In the genomic region with DNA sequence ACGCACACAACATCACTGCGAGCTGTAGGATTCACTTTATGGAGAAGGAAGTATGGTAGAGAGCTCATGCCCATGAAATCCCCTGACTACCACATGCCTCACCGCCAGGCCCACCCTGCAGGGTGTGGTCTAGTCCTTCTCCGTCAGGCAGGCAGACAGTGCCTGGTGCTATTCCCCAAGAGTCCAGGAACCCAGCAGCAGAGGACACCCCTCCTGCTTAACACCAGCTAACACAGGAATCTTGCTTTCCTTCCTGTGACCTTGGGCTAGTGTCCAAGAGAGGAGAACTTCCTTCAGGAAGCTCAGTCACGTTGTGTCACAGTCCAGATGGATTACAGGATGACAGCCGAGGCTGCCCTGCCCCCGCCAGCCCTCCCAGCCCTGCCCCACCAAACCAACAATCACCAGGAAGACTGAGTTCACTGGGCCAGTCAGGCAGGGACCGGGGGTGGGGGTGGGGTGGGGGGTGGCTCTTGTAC, we compare ENCODE assay signal across 9 mouse cellular contexts. TPM values are rescaled to one million over a fixed set of nuclear protein-coding genes. Genes with fewer than 3 reads are reported as not detected.
A peak's percentile ranks its signal among the peaks of the same experiment; 100 is the strongest.
DNase-seq lines count a peak whose midpoint lies in the region; ATAC-seq and TF ChIP-seq lines count a peak whose summit lies in the region.
"Had no signal": no experiment of that assay in that cellular context is flagged by ENCODE, and none has a peak within 500 bp of the region (broad histone marks: within the 10 kb centered on the region; RNA-seq: fewer than 3 reads in every experiment).

No protein-coding gene starts in this region.

- H3K9me3 ChIP-seq in intestine, embryonic 15.5 days = no peaks in the 10 kb centered on the region
- no peaks in the 10 kb centered on the region for H3K9me3 ChIP-seq in liver, embryonic 14.5 days (ENCODE audit: control insufficient read depth, low read length)
- no peaks in the 10 kb centered on the region for H3K9me3 ChIP-seq in midbrain, embryonic 14.5 days (ENCODE audit: control insufficient read depth, low read length)
- no peaks in the 10 kb centered on the region for H3K9me3 ChIP-seq in hindbrain, embryonic 10.5 days
- H3K9me3 ChIP-seq: hindbrain, embryonic 12.5 days had no signal

- H3K4me1 ChIP-seq in brown adipose tissue, adult 24 weeks (ENCODE audit: control insufficient read depth, insufficient read depth, insufficient read length, low read length) = peaks cover 11% of the 10 kb centered on the region; the same call in 1 of the 2 replicates
- H3K4me1 ChIP-seq in intestine, embryonic 15.5 days (replicated peaks) = 0 out of 2 replicates have a peak, but pooled peaks cover 12% of the 10 kb centered on the region
- H3K4me1 ChIP-seq in liver, embryonic 14.5 days (replicated peaks; ENCODE audit: control insufficient read depth in 2 of 2, insufficient read depth in 2 of 2, low read length in 1 of 2) = peaks cover 0 to 6% of the 10 kb centered on the region in 2 experiments; a peak in 2 of 4 replicates
- H3K4me1 ChIP-seq in midbrain, embryonic 14.5 days (ENCODE audit: control insufficient read depth, insufficient read depth, low read length) = no peaks in the 10 kb centered on the region
- H3K4me1 ChIP-seq in hindbrain, embryonic 10.5 days (replicated peaks) = peaks cover 11% of the 10 kb centered on the region

- no peak overlapping the region for H3K4me3 ChIP-seq in brown adipose tissue, adult 24 weeks (ENCODE audit: insufficient read depth, low read depth, low read length)
- no peak overlapping the region for H3K4me3 ChIP-seq in intestine, embryonic 15.5 days (replicated peaks)
- no peak overlapping the region for H3K4me3 ChIP-seq in liver, embryonic 14.5 days (ENCODE audit: insufficient read depth in 1 of 2, low read depth in 2 of 2, low read length in 2 of 2)
- H3K4me3 ChIP-seq in midbrain, embryonic 14.5 days (replicated peaks; ENCODE audit: low read depth, low read length) = no peak overlapping the region
- H3K4me3 ChIP-seq in hindbrain, embryonic 10.5 days = no peak overlapping the region
- H3K4me3 ChIP-seq: hindbrain, embryonic 12.5 days had no signal

- TF ChIP-seq EP300 in liver, embryonic 14.5 days (IDR thresholded peaks at IDR 0.05; ENCODE audit: low read depth) = no peak

- ATAC-seq in intestine, embryonic 15.5 days = peak; percentile 92
- peak; percentile 68 for ATAC-seq in liver, embryonic 14.5 days (ENCODE audit: insufficient read depth)
- no peak for ATAC-seq in midbrain, embryonic 14.5 days (ENCODE audit: low FRiP score, low TSS enrichment)
- no peak for ATAC-seq in CD4-positive, CD25-positive, alpha-beta regulatory T cell, adult 4 months

- peak overlapping the region; percentile 91 for H3K27ac ChIP-seq in brown adipose tissue, adult 24 weeks (replicated peaks; ENCODE audit: low read depth, low read length)
- peak overlapping the region; percentile 77 for H3K27ac ChIP-seq in intestine, embryonic 15.5 days
- no peak overlapping the region for H3K27ac ChIP-seq in liver, embryonic 14.5 days
- no peak overlapping the region for H3K27ac ChIP-seq in midbrain, embryonic 14.5 days (replicated peaks; ENCODE audit: low read depth, low read length)
- H3K27ac ChIP-seq in hindbrain, embryonic 10.5 days = no peak overlapping the region
- H3K27ac ChIP-seq: hindbrain, embryonic 12.5 days had no signal

- no peak for TF ChIP-seq CTCF in liver, embryonic 14.5 days (IDR thresholded peaks at IDR 0.05; ENCODE audit: low read depth)

- peak; percentile 25 for DNase-seq in 3T3-L1 (ENCODE audit: low read depth, low spot score)
- no peak for DNase-seq in liver, embryonic 14.5 days (ENCODE audit: low read depth in 3 of 3, low spot score in 3 of 3)
- DNase-seq in midbrain, embryonic 14.5 days = no peak
- no peak for DNase-seq in hindbrain, embryonic 10.5 days (ENCODE audit: low spot score)
- no peak for DNase-seq in frontal cortex, adult 2 months (ENCODE audit: extremely low spot score in 1 of 2, low spot score in 1 of 2)

- WGBS in intestine, embryonic 15.5 days = 21% methylated on average over 8 of the region's 8 CpGs
- 24% methylated on average over 8 of the region's 8 CpGs for WGBS in liver, embryonic 14.5 days (ENCODE audit: insufficient replicate concordance)
- 78% methylated on average over 8 of the region's 8 CpGs for WGBS in midbrain, embryonic 14.5 days
- WGBS in hindbrain, embryonic 10.5 days = 70% methylated on average over 8 of the region's 8 CpGs

- H3K9ac ChIP-seq in intestine, embryonic 15.5 days = no peak overlapping the region
- no peak overlapping the region for H3K9ac ChIP-seq in liver, embryonic 14.5 days (replicated peaks)
- no peak overlapping the region for H3K9ac ChIP-seq in midbrain, embryonic 14.5 days (replicated peaks; ENCODE audit: low read length)
- H3K9ac ChIP-seq: hindbrain, embryonic 12.5 days had no signal

- no peak overlapping the region; the same call in 1 of the 2 replicates for H3K4me2 ChIP-seq in intestine, embryonic 15.5 days (replicated peaks)
- no peak overlapping the region for H3K4me2 ChIP-seq in liver, embryonic 14.5 days (ENCODE audit: low read depth)
- no peak overlapping the region for H3K4me2 ChIP-seq in midbrain, embryonic 14.5 days (ENCODE audit: low read length)
- H3K4me2 ChIP-seq: hindbrain, embryonic 12.5 days had no signal

- H3K36me3 ChIP-seq in intestine, embryonic 15.5 days = no peaks in the 10 kb centered on the region
- no peaks in the 10 kb centered on the region for H3K36me3 ChIP-seq in liver, embryonic 14.5 days (replicated peaks; ENCODE audit: control insufficient read depth, insufficient read depth, low read depth)
- no peaks in the 10 kb centered on the region for H3K36me3 ChIP-seq in midbrain, embryonic 14.5 days (ENCODE audit: control insufficient read depth, insufficient read depth, low read length)
- H3K36me3 ChIP-seq in hindbrain, embryonic 10.5 days = no peaks in the 10 kb centered on the region
- H3K36me3 ChIP-seq: hindbrain, embryonic 12.5 days had no signal

- H3K27me3 ChIP-seq in intestine, embryonic 15.5 days (replicated peaks) = no peaks in the 10 kb centered on the region
- H3K27me3 ChIP-seq in liver, embryonic 14.5 days (ENCODE audit: control insufficient read depth, insufficient read depth, low read length) = no peaks in the 10 kb centered on the region; the same call in 1 of the 2 replicates
- no peaks in the 10 kb centered on the region for H3K27me3 ChIP-seq in midbrain, embryonic 14.5 days (ENCODE audit: control insufficient read depth, insufficient read depth, low read length)
- H3K27me3 ChIP-seq in hindbrain, embryonic 10.5 days (ENCODE audit: insufficient read depth, poor library complexity, severe bottlenecking) = no peaks in the 10 kb centered on the region
- H3K27me3 ChIP-seq: hindbrain, embryonic 12.5 days had no signal

RNA-seq across cellular contexts. Expression of gene Cdc42bpb, which starts 9.2 kb away (rescaled TPM):
- 24.1 and 24.3 TPM in 2 replicates for polyA plus RNA-seq in brown adipose tissue, adult 24 weeks (2012; ENCODE audit: insufficient read depth, insufficient read length, missing spikeins)
- 31.8 and 33.9 TPM in 2 replicates for polyA plus RNA-seq in intestine, embryonic 15.5 days (2015; fragmentation: Nextera tagmentation; extraction: Ambion mirVana)
- 22.5 and 23.2 TPM in 2 replicates for polyA plus RNA-seq in liver, embryonic 14.5 days (2012; rRNA removed)
- polyA plus RNA-seq in liver, embryonic 14.5 days (2014; fragmentation: Nextera tagmentation; extraction: Ambion mirVana) = 5.3 and 6.6 TPM in 2 replicates
- polyA plus RNA-seq in midbrain, embryonic 14.5 days (2014; fragmentation: Nextera tagmentation; extraction: Ambion mirVana) = 47.8 and 54.6 TPM in 2 replicates
- polyA plus RNA-seq in CD4-positive, CD25-positive, alpha-beta regulatory T cell, adult 4 months (2017; shearing (Covaris generic)) = under 1 TPM; 0.32 to 0.43 TPM
- polyA plus RNA-seq in hindbrain, embryonic 10.5 days (2016; fragmentation: Nextera tagmentation; extraction: Ambion mirVana) = 32.6 and 34.7 TPM in 2 replicates
- 175 and 184 TPM in 2 replicates for polyA plus RNA-seq in frontal cortex, adult 2 months (2012; rRNA removed)

RNA-seq across cellular contexts. Expression of gene Lbhd2, which starts 19.9 kb away (rescaled TPM):
- polyA plus RNA-seq in brown adipose tissue, adult 24 weeks (2012; ENCODE audit: insufficient read depth, insufficient read length, missing spikeins) = not detected in 2 replicates
- polyA plus RNA-seq in intestine, embryonic 15.5 days (2015; fragmentation: Nextera tagmentation; extraction: Ambion mirVana) = 1.6 and 2.0 TPM in 2 replicates
- polyA plus RNA-seq in liver, embryonic 14.5 days (2012; rRNA removed) = not detected in 2 replicates
- 0.15 and 0.21 TPM in 2 replicates for polyA plus RNA-seq in liver, embryonic 14.5 days (2014; fragmentation: Nextera tagmentation; extraction: Ambion mirVana)
- polyA plus RNA-seq in midbrain, embryonic 14.5 days (2014; fragmentation: Nextera tagmentation; extraction: Ambion mirVana) = 2.0 and 3.3 TPM in 2 replicates
- not detected for polyA plus RNA-seq in CD4-positive, CD25-positive, alpha-beta regulatory T cell, adult 4 months (2017; shearing (Covaris generic))
- 0.25 TPM in 1 of 2 replicates, not detected in the other for polyA plus RNA-seq in hindbrain, embryonic 10.5 days (2016; fragmentation: Nextera tagmentation; extraction: Ambion mirVana)
- polyA plus RNA-seq in frontal cortex, adult 2 months (2012; rRNA removed) = 23.2 and 24.5 TPM in 2 replicates

RNA-seq across cellular contexts. Expression of gene Exoc3l4, which starts 30.1 kb away (rescaled TPM):
- polyA plus RNA-seq in brown adipose tissue, adult 24 weeks (2012; ENCODE audit: insufficient read depth, insufficient read length, missing spikeins) = not detected in 2 replicates
- polyA plus RNA-seq in intestine, embryonic 15.5 days (2015; fragmentation: Nextera tagmentation; extraction: Ambion mirVana) = 11.1 and 11.5 TPM in 2 replicates
- polyA plus RNA-seq in liver, embryonic 14.5 days (2012; rRNA removed) = 18.1 and 20.1 TPM in 2 replicates
- 15.8 and 19.3 TPM in 2 replicates for polyA plus RNA-seq in liver, embryonic 14.5 days (2014; fragmentation: Nextera tagmentation; extraction: Ambion mirVana)
- 1.6 and 2.1 TPM in 2 replicates for polyA plus RNA-seq in midbrain, embryonic 14.5 days (2014; fragmentation: Nextera tagmentation; extraction: Ambion mirVana)
- polyA plus RNA-seq in CD4-positive, CD25-positive, alpha-beta regulatory T cell, adult 4 months (2017; shearing (Covaris generic)) = not detected
- polyA plus RNA-seq in hindbrain, embryonic 10.5 days (2016; fragmentation: Nextera tagmentation; extraction: Ambion mirVana) = 4.7 and 5.4 TPM in 2 replicates
- polyA plus RNA-seq in frontal cortex, adult 2 months (2012; rRNA removed) = 3.8 and 4.8 TPM in 2 replicates

RNA-seq across cellular contexts. Expression of gene Tnfaip2, which starts 55.6 kb away (rescaled TPM):
- 3.3 and 3.6 TPM in 2 replicates for polyA plus RNA-seq in brown adipose tissue, adult 24 weeks (2012; ENCODE audit: insufficient read depth, insufficient read length, missing spikeins)
- polyA plus RNA-seq in intestine, embryonic 15.5 days (2015; fragmentation: Nextera tagmentation; extraction: Ambion mirVana) = 4.9 and 5.7 TPM in 2 replicates
- 57.6 and 61.8 TPM in 2 replicates for polyA plus RNA-seq in liver, embryonic 14.5 days (2012; rRNA removed)
- 78.7 and 88.5 TPM in 2 replicates for polyA plus RNA-seq in liver, embryonic 14.5 days (2014; fragmentation: Nextera tagmentation; extraction: Ambion mirVana)
- polyA plus RNA-seq in midbrain, embryonic 14.5 days (2014; fragmentation: Nextera tagmentation; extraction: Ambion mirVana) = 0.28 and 0.82 TPM in 2 replicates
- polyA plus RNA-seq in CD4-positive, CD25-positive, alpha-beta regulatory T cell, adult 4 months (2017; shearing (Covaris generic)) = not detected
- 3.0 and 3.2 TPM in 2 replicates for polyA plus RNA-seq in hindbrain, embryonic 10.5 days (2016; fragmentation: Nextera tagmentation; extraction: Ambion mirVana)
- 1.0 and 1.5 TPM in 2 replicates for polyA plus RNA-seq in frontal cortex, adult 2 months (2012; rRNA removed)

Comparison
In these comparisons a context has a peak if more than half of its experiments do, and no peak if none do; other contexts are left out.
1. H3K27ac ChIP-seq: peak in brown adipose tissue, adult 24 weeks (single experiment) and intestine, embryonic 15.5 days (single experiment); none in liver, embryonic 14.5 days (single experiment), midbrain, embryonic 14.5 days (single experiment) and hindbrain, embryonic 10.5 days (single experiment).
2. ATAC-seq: peak in intestine, embryonic 15.5 days (single experiment) and liver, embryonic 14.5 days (single experiment); none in midbrain, embryonic 14.5 days (single experiment) and CD4-positive, CD25-positive, alpha-beta regulatory T cell, adult 4 months (single experiment).
3. RNA of gene Cdc42bpb, which starts 9.2 kb away (polyA plus RNA-seq): 175 to 184 TPM in frontal cortex, adult 2 months, 47.8 to 54.6 TPM in midbrain, embryonic 14.5 days, 32.6 to 34.7 TPM in hindbrain, embryonic 10.5 days, 31.8 to 33.9 TPM in intestine, embryonic 15.5 days, 24.1 to 24.3 TPM in brown adipose tissue, adult 24 weeks and 5.3 to 23.2 TPM in liver, embryonic 14.5 days; 0.32 to 0.43 TPM in CD4-positive, CD25-positive, alpha-beta regulatory T cell, adult 4 months; every median in the first group is over 4 times any median in the second.